Mouse (Mus musculus) MEL (cell line): ENCODE results near the gene Wdr61.

Experiments used
- CTCF ChIP-seq, 3 experiments: IDR thresholded peaks in 2 of 3; conservative IDR thresholded peaks in 1 of 3; 2 replicates each; pipeline ENCODE4 v1.5.1; 2011 to 2012; ENCODE audit warnings: low read length in 3 of 3, low read depth in 2 of 3, mild to moderate bottlenecking in 2 of 3, improper control_type of control experiment in 1 of 3, inconsistent platforms in 1 of 3, mixed read lengths in 1 of 3, moderate library complexity in 1 of 3; ENCODE audit not compliant: control insufficient read depth in 1 of 3, insufficient read depth in 1 of 3, poor library complexity in 1 of 3, severe bottlenecking in 1 of 3
- EP300 ChIP-seq, 2 experiments: IDR thresholded peaks; 2 replicates each; pipeline ENCODE4 v1.6.1; 2011; ENCODE audit warnings: improper control_type of control experiment in 2 of 2, low read length in 2 of 2, low read depth in 1 of 2, mild to moderate bottlenecking in 1 of 2
- GATA1 ChIP-seq: IDR thresholded peaks from 2 replicates; pipeline ENCODE4 v1.6.1; 2011; ENCODE audit warnings: low read depth, low read length, improper control_type of control experiment
- JUND ChIP-seq: IDR thresholded peaks from 2 replicates; pipeline ENCODE4 v1.6.1; 2011; ENCODE audit warnings: low read depth, mild to moderate bottlenecking, improper control_type of control experiment, low read length
- KAT2A ChIP-seq: conservative IDR thresholded peaks from 2 replicates; pipeline ENCODE4 v1.6.1; 2012; ENCODE audit warnings: low read depth, low read length, improper control_type of control experiment, inconsistent platforms
- MAZ ChIP-seq: IDR thresholded peaks from 2 replicates; pipeline ENCODE4 v1.6.1; 2012; ENCODE audit warnings: low read depth, mild to moderate bottlenecking, inconsistent platforms, low read length, improper control_type of control experiment
- MXI1 ChIP-seq: IDR thresholded peaks from 2 replicates; pipeline ENCODE4 v1.6.1; 2011; ENCODE audit warnings: mild to moderate bottlenecking, low read depth, low read length, improper control_type of control experiment
- NRF1 ChIP-seq: IDR thresholded peaks from 2 replicates; pipeline ENCODE4 v1.6.1; 2014; ENCODE audit warnings: low read depth, mild to moderate bottlenecking, inconsistent platforms, low read length, improper control_type of control experiment, moderate library complexity; ENCODE audit not compliant: poor library complexity, insufficient read depth, severe bottlenecking
- POLR2A ChIP-seq, 2 experiments: IDR thresholded peaks; 2 replicates each; pipeline ENCODE4 v1.6.1; 2011 to 2012; ENCODE audit warnings: low read length in 2 of 2, mild to moderate bottlenecking in 2 of 2, control low read depth in 1 of 2, improper control_type of control experiment in 1 of 2, low read depth in 1 of 2, moderate library complexity in 1 of 2; ENCODE audit not compliant: control insufficient read depth in 1 of 2, insufficient read depth in 1 of 2, poor library complexity in 1 of 2
- USF1 ChIP-seq: IDR thresholded peaks from 2 replicates; pipeline ENCODE4 v1.6.1; 2014; ENCODE audit warnings: low read depth, mild to moderate bottlenecking, inconsistent platforms, low read length, improper control_type of control experiment, moderate library complexity
- ZMIZ1 ChIP-seq: IDR thresholded peaks from 2 replicates; pipeline ENCODE4 v1.6.1; 2012; ENCODE audit warnings: low read depth, mild to moderate bottlenecking, inconsistent platforms, low read length, improper control_type of control experiment, moderate library complexity
- ZNF384 ChIP-seq: IDR thresholded peaks from 2 replicates; pipeline ENCODE4 v1.6.1; 2012; ENCODE audit warnings: low read depth, mild to moderate bottlenecking, inconsistent platforms, low read length, improper control_type of control experiment

GRCm38 (mm10) chr9:54708085-54708484 is 26.2 kb downstream of the Wdr61 start:
- TF ChIP-seq USF1 (no peak), EP300 (IDR thresholded peaks at IDR 0.05; ENCODE audit: low read depth in 1 of 2, low read length in 2 of 2) (no peak), CTCF (IDR thresholded peaks at IDR 0.05 in 2 of 3, conservative IDR thresholded peaks at IDR 0.05 in 1 of 3; ENCODE audit: control insufficient read depth in 1 of 3, insufficient read depth in 1 of 3, low read depth in 2 of 3, low read length in 3 of 3, poor library complexity in 1 of 3, severe bottlenecking in 1 of 3) (no peak), POLR2A (IDR thresholded peaks at IDR 0.05; ENCODE audit: control insufficient read depth in 1 of 2, insufficient read depth in 1 of 2, low read depth in 1 of 2, low read length in 2 of 2, poor library complexity in 1 of 2) (no peak), MXI1 (no peak), GATA1 (no peak), KAT2A (no peak), ZNF384 (no peak), ZMIZ1 (no peak), MAZ (no peak), JUND (no peak), NRF1 (no peak)
